Mouse (Mus musculus) liver, adult 2 months (tissue): ENCODE measurements at regions not wholly inside any gene's neighbourhood (a gene's known extent, or its start where the extent isn't known, plus 50 kb on each side); places are given as distances from the start of the nearest gene placed in this dataset.

Experiments used
- CTCF ChIP-seq: fragments of 200-500 bp; IDR thresholded peaks from 2 replicates; pipeline ENCODE4 v1.5.1; 2011; ENCODE audit warnings: low read depth, low read length, control low read depth
- POLR2A ChIP-seq: fragments of 200-500 bp; IDR thresholded peaks from 2 replicates; pipeline ENCODE4 v1.6.1; 2011; ENCODE audit warnings: low read length, control low read depth; ENCODE audit not compliant: insufficient read depth; ENCODE audit errors: extremely low read depth

DNA sequence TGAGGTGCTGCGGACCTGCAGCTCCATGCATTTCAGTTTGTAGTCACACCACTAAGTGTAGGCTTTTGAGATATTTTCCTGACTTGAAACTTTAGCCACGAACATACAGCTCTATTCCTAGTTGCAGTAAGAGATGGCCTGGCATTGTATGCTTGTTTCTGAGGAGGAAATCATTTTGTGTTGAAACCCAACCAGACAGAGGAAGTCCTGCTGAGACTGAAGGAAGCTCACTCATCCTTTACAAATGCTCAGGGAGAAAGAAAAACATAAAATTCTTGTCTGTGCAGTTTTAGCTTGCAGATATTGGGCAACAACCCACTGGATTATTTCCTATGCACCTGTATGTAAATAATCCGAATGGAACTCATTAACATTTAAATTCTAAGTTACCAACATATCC lies 495.5 kb downstream of the Nova1 start:
- TF ChIP-seq POLR2A = no peak
- TF ChIP-seq CTCF = no peak
